Mouse (Mus musculus): ENCODE measurements at regions not wholly inside any gene's neighbourhood (a gene's known extent, or its start where the extent isn't known, plus 50 kb on each side); places are given as distances from the start of the nearest gene placed in this dataset.
"Not testable (repeated sequence)": the region's sequence is repeated elsewhere in the genome, so short reads cannot be mapped to it uniquely, and the experiment has no call there.

DNA sequence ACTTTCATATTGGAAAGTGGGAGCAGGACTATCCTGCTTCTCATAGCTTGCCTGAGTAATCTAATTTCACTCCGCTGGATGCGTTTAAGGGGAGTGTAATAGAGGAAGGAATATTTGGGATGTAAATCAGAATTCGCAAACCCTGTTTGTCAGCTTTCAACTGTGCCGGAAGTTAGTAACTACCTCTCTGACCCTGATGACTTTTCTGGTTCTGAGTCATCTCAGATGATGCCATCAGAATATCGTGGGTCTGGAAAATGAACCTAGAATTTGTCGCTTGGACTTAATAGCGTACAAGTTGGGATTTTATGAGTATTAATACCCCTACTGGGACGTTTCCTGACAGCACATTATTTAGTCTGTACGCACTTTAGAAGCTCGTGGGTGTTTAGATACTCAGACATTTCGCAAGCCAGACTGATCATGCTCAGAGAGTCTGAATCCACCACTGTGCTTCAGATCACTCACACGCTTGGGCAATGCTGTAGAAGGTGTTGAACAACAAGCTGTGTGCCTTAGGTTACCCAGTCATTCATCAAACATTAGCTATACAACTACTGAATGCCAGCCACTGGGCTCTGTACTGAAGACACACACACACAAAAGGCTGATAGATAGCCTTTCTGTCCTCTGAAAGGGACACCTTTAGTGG, 131.1 kb downstream of the Phlda1 start:
- no peak for DNase-seq (ENCODE audit: low spot score in 2 of 2)

DNA sequence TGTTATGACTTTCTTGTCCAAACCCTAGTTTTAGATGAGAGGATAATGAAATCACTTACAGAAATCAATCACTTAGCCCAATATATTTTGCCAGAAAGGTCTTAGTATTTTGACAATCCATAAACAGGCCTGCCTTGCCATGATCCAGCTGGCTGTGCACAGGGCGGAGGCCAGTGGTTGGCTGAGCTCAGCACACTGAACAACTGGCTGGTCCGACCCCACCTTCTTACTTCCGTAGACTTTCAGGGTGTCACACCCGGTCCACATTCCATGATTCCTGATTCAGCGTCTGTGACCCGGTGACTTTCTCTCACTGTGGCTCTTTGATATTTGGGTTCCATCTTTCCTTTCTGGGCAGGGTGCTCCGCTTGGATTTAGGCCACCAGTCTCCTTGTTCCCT, 133.8 kb downstream of the Phlda1 start:
- peak in 1 of 2 experiments; percentile 43 for DNase-seq (ENCODE audit: low spot score in 2 of 2)

DNA sequence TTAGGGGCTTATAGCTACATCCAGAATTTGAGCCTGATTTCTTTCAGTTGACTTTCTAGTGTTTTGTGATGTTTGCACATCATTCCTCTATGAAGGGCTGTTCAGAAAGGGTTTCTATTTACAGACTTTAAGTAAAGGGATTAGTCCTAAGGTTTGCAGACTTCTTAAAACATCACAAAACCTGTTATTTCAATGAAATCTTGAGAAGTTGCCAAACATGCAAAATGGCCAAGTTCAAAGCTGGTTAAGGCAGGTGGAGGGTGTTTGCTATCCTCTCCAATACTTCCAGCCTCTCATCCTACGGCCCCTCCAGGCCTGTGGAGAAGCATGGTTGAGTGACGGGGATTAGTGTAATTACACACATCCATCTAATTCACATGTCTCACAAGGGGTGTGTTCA, 136.6 kb downstream of the Phlda1 start:
- no peak for DNase-seq (ENCODE audit: low spot score in 2 of 2)

DNA sequence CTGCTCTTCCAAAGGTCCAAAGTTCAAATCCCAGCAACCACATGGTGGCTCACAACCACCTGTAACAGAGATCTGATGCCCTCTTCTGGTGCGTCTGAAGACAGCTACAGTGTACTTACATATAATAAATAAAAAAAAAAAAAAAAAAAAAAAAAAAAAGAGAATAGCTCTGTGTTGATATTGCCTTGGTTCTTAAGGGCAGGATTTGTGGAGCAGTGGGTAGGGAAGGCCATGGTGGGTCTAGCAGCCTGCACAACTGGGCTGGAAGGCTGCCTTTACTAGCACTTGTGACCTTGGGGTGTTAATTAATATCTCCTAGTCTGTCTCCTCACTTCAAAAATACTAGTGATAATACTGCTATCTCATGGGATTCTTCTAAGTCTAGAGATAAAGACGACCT, 147.7 kb downstream of the Phlda1 start:
- not testable (repeated sequence) for DNase-seq (ENCODE audit: low spot score in 2 of 2)

DNA sequence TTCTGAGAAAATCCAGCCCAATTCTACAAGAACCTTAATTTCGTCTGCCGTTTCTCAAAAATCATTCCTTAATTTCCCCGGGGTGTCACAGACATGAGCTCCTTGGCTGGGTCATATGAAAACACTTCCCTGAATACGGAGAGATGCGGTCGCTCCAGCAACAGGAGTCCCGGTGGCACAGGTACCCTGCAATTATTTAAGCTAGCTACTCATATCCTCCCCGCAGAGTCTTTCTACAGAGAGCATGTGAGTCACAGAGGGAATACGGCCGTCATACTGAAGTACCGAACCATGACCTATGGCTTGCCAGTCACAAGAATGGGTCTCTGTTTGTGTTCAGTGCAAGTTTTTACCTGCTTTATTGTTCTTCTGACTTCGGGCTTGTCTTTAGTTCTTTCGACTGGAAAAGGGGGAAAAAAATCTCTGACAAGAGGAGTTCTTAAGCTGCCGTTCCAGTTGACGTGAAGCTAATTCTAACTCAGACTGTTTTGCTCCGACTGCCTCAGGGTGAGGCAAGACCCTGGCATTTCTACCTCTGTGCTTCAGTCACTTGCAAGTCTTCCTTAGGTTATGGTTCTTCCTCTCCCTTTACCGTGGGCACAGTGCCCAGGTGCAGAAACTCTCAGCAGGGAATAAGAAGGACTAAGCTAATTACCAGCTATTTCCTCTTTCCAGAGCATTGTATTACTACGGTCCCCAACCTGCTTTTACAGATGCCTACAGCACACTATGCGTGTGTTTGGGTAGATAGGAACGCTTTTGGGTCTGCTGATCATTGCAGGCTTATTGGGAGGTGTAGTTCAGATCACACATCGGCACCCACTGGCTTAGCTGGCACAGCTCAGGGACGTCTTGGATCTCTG, 148.5 kb downstream of the Phlda1 start:
- no peak for DNase-seq (ENCODE audit: low spot score in 2 of 2)

DNA sequence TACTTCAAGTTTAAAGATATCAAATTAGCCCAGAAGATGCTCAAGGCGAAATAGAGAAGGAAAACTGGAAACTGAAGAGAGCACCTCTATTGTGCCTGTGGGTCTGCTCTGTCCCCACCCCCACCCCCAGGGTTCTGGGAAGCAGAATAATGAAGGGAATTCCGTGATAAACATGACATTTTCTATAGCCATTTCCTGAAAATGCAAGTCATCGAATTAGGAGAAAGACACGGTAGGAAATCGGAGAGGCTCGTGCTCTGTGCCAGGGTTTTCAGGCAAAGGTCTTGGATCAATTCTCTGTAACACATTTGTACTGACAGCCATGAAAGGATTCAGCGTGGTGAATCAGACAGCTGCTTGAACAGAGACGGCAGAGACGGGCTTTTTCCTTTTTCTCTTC, 152.7 kb downstream of the Phlda1 start:
- no peak for DNase-seq (ENCODE audit: low spot score in 2 of 2)

DNA sequence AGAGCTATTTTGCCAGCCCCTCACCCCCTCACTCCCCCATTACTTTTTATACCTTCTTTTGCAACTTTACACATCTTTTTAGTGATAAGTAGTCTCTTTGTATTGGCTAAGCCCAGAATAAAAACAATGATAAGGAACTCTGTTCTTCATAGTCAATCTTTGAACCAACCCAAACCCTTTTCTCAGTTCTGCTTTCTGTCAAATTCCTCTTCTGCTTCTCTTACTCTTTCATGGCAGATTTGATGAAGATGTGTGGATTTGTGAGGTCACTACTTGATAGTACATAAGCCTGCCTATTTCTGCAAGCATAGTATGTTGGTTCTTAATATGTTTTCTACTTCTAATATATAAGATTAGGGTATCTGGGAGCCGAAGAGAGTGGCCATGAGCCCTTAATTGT, 156.6 kb downstream of the Phlda1 start:
- DNase-seq (ENCODE audit: low spot score in 2 of 2) = no peak

DNA sequence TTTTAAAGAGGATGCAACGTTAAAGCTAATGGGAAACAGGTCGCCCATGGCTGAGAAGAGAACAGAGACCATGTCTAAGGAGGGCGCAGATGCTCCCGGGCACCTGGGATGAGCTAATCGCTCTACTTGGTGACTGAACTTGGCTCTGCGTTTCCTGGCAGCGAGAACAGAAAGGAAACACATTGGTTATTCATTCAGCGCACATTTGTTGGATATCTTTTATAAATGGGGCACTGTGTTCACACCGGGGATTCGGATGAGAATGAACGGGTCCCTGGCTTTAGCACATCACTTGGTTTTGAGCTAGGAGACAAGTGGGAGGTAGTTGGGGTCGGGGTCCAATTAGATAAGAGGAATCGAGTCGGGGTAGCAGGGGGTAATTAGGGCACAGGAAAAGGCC, 159.7 kb downstream of the Phlda1 start:
- no peak for DNase-seq (ENCODE audit: low spot score in 2 of 2)

DNA sequence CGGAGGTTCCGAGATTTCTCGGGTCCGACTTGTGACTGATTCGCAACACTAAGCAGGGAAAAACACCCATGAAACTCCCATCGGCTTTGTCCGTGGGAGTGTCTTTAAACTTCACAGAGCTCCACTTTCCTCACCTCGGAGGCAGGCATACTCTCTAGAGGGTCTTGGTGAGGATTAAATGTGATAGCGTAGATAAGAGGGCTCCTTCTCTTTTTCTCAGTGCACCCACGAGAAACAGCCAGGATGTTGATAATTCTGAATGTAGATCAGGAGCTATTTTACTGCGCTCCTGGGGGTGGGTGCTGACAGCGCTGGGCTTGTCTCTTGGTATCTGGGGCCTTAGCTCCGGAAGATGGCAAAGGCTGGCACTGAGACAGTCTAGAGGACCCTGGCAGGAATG, 160.9 kb downstream of the Phlda1 start:
- no peak for DNase-seq (ENCODE audit: low spot score in 2 of 2)

DNA sequence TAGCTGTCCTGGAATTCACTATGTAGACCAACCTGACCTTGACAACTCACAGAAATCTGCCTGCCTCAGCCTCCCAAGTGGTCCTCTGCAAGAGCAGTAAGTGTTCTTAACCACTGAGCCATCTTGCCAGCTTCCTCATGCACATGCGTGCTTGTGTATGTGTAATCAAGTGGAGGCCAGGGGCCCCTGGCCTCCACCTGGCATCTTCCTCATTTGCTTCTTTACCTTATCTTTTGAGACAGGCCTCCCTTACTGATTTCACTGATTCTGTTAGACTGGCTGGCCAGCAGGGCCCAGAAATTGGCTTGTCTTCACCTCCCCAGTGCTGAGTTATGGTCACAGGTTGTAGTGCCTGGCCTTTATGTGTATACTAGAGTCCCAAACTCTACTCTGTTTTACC, 162.6 kb downstream of the Phlda1 start:
- no peak for DNase-seq (ENCODE audit: low spot score in 2 of 2)

DNA sequence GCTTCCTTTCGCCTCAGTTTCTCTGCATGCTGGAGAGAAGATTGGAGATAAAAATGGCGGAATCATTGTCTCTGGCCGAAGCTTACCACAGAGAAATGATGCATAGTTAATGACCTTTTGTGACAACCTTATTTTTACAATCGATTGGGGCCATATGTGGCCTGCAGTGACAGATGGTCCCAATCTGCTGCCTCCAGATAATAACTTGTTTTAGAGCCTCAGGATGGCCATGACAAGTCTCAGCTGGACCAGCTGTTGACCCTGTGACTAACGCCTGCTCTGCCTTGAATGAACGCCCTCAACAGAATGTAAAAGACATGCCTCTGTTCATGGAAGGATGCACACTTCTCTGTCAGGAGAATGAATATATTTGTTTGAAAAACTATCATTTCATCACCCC, 163.6 kb downstream of the Phlda1 start:
- no peak for DNase-seq (ENCODE audit: low spot score in 2 of 2)

DNA sequence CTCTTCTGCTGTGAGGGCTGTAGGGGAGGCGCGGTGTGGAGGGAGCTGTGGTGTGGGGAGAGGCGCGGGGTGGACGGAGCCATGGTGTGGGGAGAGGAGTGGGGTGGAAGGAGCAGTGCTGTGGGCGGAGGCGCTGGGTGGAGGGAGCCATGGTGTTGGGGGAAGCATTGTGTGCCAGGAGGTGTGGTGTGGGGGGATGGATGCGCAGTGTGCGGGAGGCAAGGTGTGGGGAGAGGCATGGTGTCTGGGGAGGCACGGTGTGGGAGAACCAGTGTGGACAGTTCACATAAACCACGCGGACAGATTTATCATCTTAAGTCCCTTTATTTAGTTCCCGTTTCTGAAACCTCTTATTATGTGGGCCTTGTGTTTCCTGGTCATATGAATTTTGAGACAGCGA, 164.6 kb downstream of the Phlda1 start:
- DNase-seq (ENCODE audit: low spot score in 2 of 2) = no peak

DNA sequence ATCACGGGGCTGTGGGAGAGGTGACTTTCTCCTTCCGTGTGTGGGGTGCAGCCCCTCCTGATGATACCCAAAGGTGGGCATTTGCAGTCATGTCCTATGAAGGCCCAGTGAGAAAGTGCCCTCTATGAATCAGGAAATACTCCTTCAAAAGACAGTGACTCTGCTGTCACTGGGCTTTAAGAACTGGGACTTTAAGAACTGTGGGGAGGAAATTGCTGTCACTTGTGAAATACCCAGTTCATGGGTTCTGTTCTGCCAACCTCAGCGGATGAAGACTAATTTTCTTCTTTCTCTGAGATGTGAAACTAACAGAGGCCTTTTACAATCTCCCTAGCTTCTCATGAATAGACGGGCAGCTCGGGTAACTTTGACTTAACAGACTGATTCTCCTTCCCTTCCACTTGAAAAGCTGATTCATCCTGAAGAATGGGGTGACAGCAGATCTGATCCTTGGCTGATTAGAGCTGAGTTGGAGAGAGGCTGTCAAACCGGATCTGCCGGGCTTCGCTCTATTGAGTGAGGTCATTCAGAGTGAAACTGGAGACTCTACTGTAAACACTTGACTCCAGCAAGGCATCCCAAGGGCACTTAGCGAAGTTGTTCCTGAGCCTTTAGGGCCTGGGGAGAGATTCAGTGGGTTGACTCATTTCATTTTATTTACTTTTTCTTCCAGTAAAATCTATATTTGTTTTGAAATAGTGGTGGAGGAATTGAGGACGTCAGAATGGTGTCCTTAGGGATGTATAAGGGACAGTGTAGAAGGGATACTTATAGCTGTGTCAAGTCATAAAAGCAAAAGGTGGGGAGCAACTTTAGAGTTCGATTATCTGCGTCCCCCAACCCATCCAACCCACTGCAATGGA, 166.6 kb downstream of the Phlda1 start:
- peak in 1 of 2 experiments; percentile 36 for DNase-seq (ENCODE audit: low spot score in 2 of 2)

DNA sequence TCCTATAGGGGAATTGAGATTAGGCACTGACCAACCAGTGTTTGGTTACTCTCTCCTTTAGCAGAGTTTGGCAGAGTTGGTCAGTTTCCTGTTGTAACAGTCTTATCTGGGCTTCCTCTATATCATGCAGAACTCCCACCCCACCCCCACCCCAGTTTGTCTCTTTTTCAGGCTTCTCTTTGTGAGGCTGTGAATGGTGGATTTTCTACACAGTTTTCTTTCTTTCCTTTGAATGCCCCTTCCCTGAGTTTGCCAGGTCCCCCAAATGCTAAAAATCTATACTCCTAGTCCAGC, 167.2 kb downstream of the Phlda1 start:
- no peak for DNase-seq (ENCODE audit: low spot score in 2 of 2)

DNA sequence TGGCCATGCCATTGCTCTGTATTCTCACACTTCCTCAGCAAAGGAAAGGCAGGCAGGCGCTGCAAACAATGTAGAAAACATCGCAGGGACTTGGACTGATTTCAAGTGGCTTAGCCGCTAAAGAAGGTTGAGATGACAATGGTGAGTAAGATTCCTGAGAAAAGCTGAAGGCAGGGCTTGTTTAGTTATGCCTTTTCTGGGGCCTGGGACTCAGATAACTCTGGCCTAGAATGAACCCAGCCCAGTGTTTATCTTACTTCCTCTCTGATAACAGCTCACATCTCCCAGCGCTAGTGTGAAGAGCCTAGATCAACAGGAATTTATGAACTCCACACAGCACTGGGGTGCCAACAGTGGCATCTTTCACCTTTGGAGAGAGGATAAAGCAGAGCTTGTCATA, 170.2 kb downstream of the Phlda1 start:
- no peak for DNase-seq (ENCODE audit: low spot score in 2 of 2)

DNA sequence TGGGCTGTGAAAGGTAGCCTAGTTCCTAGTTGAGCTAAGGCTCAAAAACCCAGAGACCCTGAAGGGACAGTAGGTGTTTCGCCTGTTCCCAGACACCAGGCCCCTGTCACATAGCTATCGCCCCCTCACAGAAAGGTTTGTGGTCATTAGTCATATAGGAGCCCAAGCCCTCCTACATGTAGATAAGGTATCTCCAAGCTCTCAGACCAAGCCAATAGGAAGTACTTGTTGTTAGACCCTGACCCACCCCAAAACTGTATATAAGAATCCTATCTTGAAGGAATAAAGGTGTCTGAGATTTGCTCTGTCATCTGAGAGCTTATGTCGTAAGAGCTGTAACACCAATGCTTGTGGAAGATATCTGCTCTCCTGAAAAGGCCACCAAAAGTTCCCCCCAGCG, 174.8 kb downstream of the Phlda1 start:
- no peak for DNase-seq (ENCODE audit: low spot score in 2 of 2)

DNA sequence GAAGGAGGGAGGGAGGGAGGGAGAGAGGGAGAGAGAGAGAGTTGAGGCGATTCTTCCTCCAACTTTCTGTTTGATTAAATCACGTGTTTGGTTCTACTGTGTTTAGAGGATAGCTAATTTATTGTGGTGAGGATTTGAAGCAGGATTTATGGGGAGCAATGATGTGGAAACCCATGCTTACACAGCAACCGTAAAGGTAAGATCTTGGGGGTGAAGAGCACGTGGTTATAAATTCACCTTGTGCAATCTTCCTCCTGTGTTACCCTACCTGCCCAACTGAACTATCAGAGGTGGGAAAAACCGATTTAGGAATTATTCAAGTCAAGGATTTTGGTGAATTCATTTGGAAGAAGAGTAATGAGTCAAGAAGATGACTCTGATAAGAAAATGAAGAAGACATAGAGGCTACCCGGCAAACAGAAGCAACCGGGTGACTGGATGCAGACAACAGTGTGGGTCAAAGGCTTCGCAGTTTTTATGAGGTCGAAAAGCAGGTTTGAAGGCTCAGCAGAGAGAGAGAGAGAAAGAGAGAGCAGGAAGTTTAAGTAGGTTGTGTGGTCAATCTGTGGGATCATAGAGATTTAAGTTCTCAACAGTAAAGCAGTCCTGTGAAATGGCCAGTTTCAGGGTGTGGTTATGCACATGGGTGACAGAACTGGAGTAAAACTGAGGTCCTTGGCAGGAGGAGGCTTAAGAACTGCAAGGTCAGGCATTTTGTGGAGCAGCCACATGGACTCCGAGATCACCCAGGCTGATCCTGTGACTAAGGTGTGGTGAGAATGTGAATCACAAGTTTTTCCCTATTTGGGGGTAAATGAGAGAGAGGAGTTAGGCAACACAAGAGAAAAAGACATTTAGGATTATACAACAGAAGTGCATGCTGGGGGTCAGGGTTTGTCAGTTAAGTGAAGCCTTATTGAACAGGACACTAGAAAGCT, 178.6 kb downstream of the Phlda1 start:
- DNase-seq (ENCODE audit: low spot score in 2 of 2) = no peak

DNA sequence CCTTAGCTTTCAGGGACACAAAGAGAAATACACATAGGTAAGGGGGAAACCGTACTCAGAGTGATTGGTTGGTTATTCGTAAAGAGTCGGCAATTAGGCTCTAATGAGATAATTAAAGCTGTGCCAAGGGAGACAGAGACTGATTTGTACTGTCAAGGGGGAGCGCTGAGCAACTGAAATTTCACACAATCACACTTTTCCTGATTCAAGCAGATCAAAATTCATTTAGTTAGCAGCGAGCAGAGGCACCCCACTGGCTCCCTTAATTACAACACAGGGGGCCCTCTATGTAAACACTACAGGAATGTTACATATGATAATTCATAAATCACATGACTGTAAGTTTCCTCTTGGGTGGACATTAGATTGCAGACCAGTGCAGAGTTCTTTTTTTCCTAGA, 180.5 kb downstream of the Phlda1 start:
- no peak for DNase-seq (ENCODE audit: low spot score in 2 of 2)

DNA sequence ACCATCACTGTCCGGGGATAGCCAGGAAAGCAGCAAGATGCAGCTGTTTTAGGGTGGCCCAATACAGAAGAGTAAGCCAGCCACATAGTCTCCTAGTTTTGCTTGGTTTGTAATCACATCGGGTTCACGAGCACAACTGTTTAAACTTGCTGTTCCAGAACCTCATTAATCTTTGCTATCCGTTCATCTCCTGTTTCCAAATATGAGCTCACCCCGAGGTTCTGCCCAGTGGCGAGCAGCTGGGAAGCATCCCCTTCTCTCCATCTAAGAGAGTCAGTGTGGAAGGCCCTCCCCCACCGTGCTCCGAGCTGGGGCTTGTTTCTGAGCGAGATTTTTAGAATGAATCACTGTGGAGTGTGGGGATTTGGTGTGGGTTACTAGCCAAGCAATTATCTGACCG, 183.5 kb downstream of the Phlda1 start:
- peak; percentile 76 to 78 for DNase-seq (ENCODE audit: low spot score in 2 of 2)

DNA sequence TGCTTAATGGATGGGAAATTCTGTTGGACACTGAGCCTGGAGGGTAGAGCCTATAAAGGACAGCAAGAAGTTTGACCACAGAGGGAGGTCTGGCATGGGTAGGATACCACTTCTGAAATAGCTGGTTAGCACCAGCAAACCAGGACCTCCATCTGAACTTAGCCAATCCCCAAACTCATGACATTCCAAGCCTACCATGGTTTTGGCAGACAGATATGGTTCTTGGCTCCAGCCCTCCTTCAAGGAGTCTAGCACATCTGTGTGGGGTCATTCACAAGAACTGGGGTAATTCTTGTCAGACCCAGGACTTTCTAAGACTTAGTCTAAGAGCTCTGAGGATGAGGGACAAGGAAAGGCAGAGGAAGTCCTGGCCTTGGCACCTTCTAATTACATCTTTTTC, 187.7 kb downstream of the Phlda1 start:
- DNase-seq (ENCODE audit: low spot score in 2 of 2) = no peak
